Mouse (Mus musculus): ENCODE results near the gene Epor. TPM values are rescaled to one million over a fixed set of nuclear protein-coding genes. Genes with fewer than 3 reads are reported as not detected.
A peak's percentile ranks its signal among the peaks of the same experiment; 100 is the strongest.

Epor gene
- polyA plus RNA-seq (2012; fragmentation: generic; extraction: Trizol): 6.3 TPM
- long read RNA-seq, experiment 1, partial matches to known transcripts: 6 of 7 reads
- long read RNA-seq, experiment 1, other reads (novel, unspliced or antisense): 1 of 7 reads
- long read RNA-seq, experiment 2, partial matches to known transcripts: 19 of 25 reads
- long read RNA-seq, experiment 2, other reads (novel, unspliced or antisense): 5 of 25 reads

- H3K79me3 ChIP-seq (ENCODE audit: low read depth): no peaks in the 10 kb centered on the region
- no peaks in the 10 kb centered on the region for H3K79me2 ChIP-seq (ENCODE audit: control insufficient read depth, insufficient read depth)
- H3K27me3 ChIP-seq (ENCODE audit: control insufficient read depth, insufficient read depth, insufficient read length): no peaks in the 10 kb centered on the region
- peak within 1 kb of the TSS; percentile 46 for H3ac ChIP-seq (ENCODE audit: control insufficient read depth, insufficient read length, low read depth)
- peak within 1 kb of the TSS; percentile 30 for H3K4me3 ChIP-seq (ENCODE audit: insufficient read depth, poor library complexity, severe bottlenecking)
- TF ChIP-seq CEBPB (IDR thresholded peaks at IDR 0.05; ENCODE audit: low read depth) (no peak), MAX (IDR thresholded peaks at IDR 0.05) (no peak), CTCF (IDR thresholded peaks at IDR 0.05; ENCODE audit: control insufficient read depth, insufficient read depth, insufficient read length) (no peak)
- no peaks in the 10 kb centered on the region for H3K36me3 ChIP-seq (ENCODE audit: control insufficient read depth, insufficient read depth)
Observed at GRCm38 (mm10) chr9:21963417-21963816, at the start of gene Epor. Gene Epor, minus strand, starts transcription at chr9:21963506.

DNA sequence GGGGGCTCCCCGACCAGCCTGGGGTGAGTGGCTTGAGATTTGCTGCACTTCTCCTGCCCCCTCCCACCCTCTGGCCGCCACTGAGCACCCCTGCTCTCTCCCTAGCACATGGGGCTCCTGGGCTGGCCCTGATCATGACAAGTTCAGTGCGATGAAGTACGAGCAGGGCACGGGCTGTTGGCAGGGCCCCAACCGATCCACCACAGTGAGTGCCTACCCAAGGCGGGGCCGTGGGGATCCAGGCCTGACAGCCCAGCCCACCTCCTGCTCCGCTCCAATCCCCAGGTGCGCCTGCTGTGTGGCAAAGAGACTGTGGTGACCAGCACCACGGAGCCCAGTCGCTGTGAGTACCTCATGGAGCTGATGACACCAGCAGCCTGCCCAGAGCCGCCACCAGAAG lies 49.4 kb upstream of the Epor start:
- TF ChIP-seq MAX (IDR thresholded peaks at IDR 0.05): no peak
- no peak for TF ChIP-seq MYOD1 (IDR thresholded peaks at IDR 0.05; ENCODE audit: control insufficient read depth, insufficient read length, low read depth)
- no peak for TF ChIP-seq CTCF (IDR thresholded peaks at IDR 0.05; ENCODE audit: control insufficient read depth, insufficient read depth, insufficient read length)
- TF ChIP-seq MYOG (IDR thresholded peaks at IDR 0.05; ENCODE audit: control insufficient read depth, extremely low read depth, insufficient read length): no peak
- TF ChIP-seq USF1 (IDR thresholded peaks at IDR 0.05; ENCODE audit: low read depth): no peak
- no peak for TF ChIP-seq CEBPB (IDR thresholded peaks at IDR 0.05; ENCODE audit: low read depth)
- no peak for TF ChIP-seq FOSL1 (IDR thresholded peaks at IDR 0.05; ENCODE audit: insufficient read depth, low read length, poor library complexity, severe bottlenecking)

GRCm38 (mm10) chr9:22011055-22011454 lies 47.7 kb upstream of the Epor start:
- no peak for TF ChIP-seq MYOG (IDR thresholded peaks at IDR 0.05; ENCODE audit: control insufficient read depth, extremely low read depth, insufficient read length)
- TF ChIP-seq CEBPB (IDR thresholded peaks at IDR 0.05; ENCODE audit: low read depth): no peak
- TF ChIP-seq FOSL1 (IDR thresholded peaks at IDR 0.05; ENCODE audit: insufficient read depth, low read length, poor library complexity, severe bottlenecking): no peak
- no peak for TF ChIP-seq MAX (IDR thresholded peaks at IDR 0.05)
- TF ChIP-seq USF1 (IDR thresholded peaks at IDR 0.05; ENCODE audit: low read depth): no peak
- no peak for TF ChIP-seq CTCF (IDR thresholded peaks at IDR 0.05; ENCODE audit: control insufficient read depth, insufficient read depth, insufficient read length)
- no peak for TF ChIP-seq MYOD1 (IDR thresholded peaks at IDR 0.05; ENCODE audit: control insufficient read depth, insufficient read length, low read depth)
- Histone ChIP-seq H3K79me3 (ENCODE audit: low read depth) (no peaks in the 10 kb centered on the region), H3K36me3 (ENCODE audit: control insufficient read depth, insufficient read depth) (peaks cover 60% of the 10 kb centered on the region), H3K27me3 (ENCODE audit: control insufficient read depth, insufficient read depth, insufficient read length) (no peaks in the 10 kb centered on the region), H3ac (ENCODE audit: control insufficient read depth, insufficient read length, low read depth) (no peak overlapping the region), H3K79me2 (ENCODE audit: control insufficient read depth, insufficient read depth) (no peaks in the 10 kb centered on the region), H3K4me3 (ENCODE audit: insufficient read depth, poor library complexity, severe bottlenecking) (no peak overlapping the region)

More for the DNA sequence above, 49.4 kb upstream of the Epor start:
- no peaks in the 10 kb centered on the region for H3K79me2 ChIP-seq (ENCODE audit: control insufficient read depth, insufficient read depth)
- no peaks in the 10 kb centered on the region for H3K27me3 ChIP-seq (ENCODE audit: control insufficient read depth, insufficient read depth, insufficient read length)
- no peaks in the 10 kb centered on the region for H3K79me3 ChIP-seq (ENCODE audit: low read depth)
- H3K36me3 ChIP-seq (ENCODE audit: control insufficient read depth, insufficient read depth): peaks cover 45% of the 10 kb centered on the region
- no peak overlapping the region for H3K4me3 ChIP-seq (ENCODE audit: insufficient read depth, poor library complexity, severe bottlenecking)
- H3ac ChIP-seq (ENCODE audit: control insufficient read depth, insufficient read length, low read depth): no peak overlapping the region

DNA sequence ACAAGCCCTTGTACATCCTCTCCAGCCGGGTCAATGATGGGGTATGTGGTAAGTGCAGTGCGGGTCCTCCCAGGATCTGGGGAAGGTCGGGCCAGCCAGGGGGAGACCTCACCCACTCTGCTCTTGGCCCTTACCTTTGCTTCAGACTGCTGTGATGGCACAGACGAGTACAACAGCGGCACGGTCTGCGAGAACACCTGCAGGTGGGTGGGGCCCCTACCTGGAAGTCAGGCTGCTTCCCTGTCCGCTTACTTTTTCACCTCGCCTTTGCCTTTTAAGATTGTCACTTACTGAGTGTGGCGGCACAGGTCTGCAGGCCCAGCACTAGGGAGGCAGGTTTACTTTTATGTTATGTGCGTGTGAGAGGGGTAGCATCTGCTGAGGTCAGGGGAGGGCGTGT lies 41.2 kb upstream of the Epor start:
- no peak overlapping the region for H3ac ChIP-seq (ENCODE audit: control insufficient read depth, insufficient read length, low read depth)
- no peaks in the 10 kb centered on the region for H3K27me3 ChIP-seq (ENCODE audit: control insufficient read depth, insufficient read depth, insufficient read length)
- H3K36me3 ChIP-seq (ENCODE audit: control insufficient read depth, insufficient read depth): peaks cover 50% of the 10 kb centered on the region
- H3K4me3 ChIP-seq (ENCODE audit: insufficient read depth, poor library complexity, severe bottlenecking): no peak overlapping the region
- H3K79me3 ChIP-seq (ENCODE audit: low read depth): peaks cover 10% of the 10 kb centered on the region
- H3K79me2 ChIP-seq (ENCODE audit: control insufficient read depth, insufficient read depth): peaks cover 22% of the 10 kb centered on the region
- TF ChIP-seq MYOD1 (IDR thresholded peaks at IDR 0.05; ENCODE audit: control insufficient read depth, insufficient read length, low read depth): no peak
- no peak for TF ChIP-seq CTCF (IDR thresholded peaks at IDR 0.05; ENCODE audit: control insufficient read depth, insufficient read depth, insufficient read length)
- TF ChIP-seq MYOG (IDR thresholded peaks at IDR 0.05; ENCODE audit: control insufficient read depth, extremely low read depth, insufficient read length): no peak
- no peak for TF ChIP-seq FOSL1 (IDR thresholded peaks at IDR 0.05; ENCODE audit: insufficient read depth, low read length, poor library complexity, severe bottlenecking)
- no peak for TF ChIP-seq MAX (IDR thresholded peaks at IDR 0.05)
- TF ChIP-seq CEBPB (IDR thresholded peaks at IDR 0.05; ENCODE audit: low read depth): no peak
- no peak for TF ChIP-seq USF1 (IDR thresholded peaks at IDR 0.05; ENCODE audit: low read depth)

GRCm38 (mm10) chr9:22003163-22003554 lies 39.9 kb upstream of the Epor start:
- TF ChIP-seq MYOG (IDR thresholded peaks at IDR 0.05; ENCODE audit: control insufficient read depth, extremely low read depth, insufficient read length) (no peak), CTCF (IDR thresholded peaks at IDR 0.05; ENCODE audit: control insufficient read depth, insufficient read depth, insufficient read length) (no peak), CEBPB (IDR thresholded peaks at IDR 0.05; ENCODE audit: low read depth) (no peak), USF1 (IDR thresholded peaks at IDR 0.05; ENCODE audit: low read depth) (no peak), MAX (IDR thresholded peaks at IDR 0.05) (no peak), FOSL1 (IDR thresholded peaks at IDR 0.05; ENCODE audit: insufficient read depth, low read length, poor library complexity, severe bottlenecking) (no peak), MYOD1 (IDR thresholded peaks at IDR 0.05; ENCODE audit: control insufficient read depth, insufficient read length, low read depth) (no peak)
- H3K4me3 ChIP-seq (ENCODE audit: insufficient read depth, poor library complexity, severe bottlenecking): peak overlapping the region; percentile 59
- peaks cover 10% of the 10 kb centered on the region for H3K79me3 ChIP-seq (ENCODE audit: low read depth)
- H3ac ChIP-seq (ENCODE audit: control insufficient read depth, insufficient read length, low read depth): peak overlapping the region; percentile 78
- H3K79me2 ChIP-seq (ENCODE audit: control insufficient read depth, insufficient read depth): peaks cover 22% of the 10 kb centered on the region
- peaks cover 36% of the 10 kb centered on the region for H3K36me3 ChIP-seq (ENCODE audit: control insufficient read depth, insufficient read depth)
- peaks cover 2% of the 10 kb centered on the region for H3K27me3 ChIP-seq (ENCODE audit: control insufficient read depth, insufficient read depth, insufficient read length)

Measured in C2C12 (cell line).